Mouse (Mus musculus): ENCODE data around the gene Taar3.

DNA sequence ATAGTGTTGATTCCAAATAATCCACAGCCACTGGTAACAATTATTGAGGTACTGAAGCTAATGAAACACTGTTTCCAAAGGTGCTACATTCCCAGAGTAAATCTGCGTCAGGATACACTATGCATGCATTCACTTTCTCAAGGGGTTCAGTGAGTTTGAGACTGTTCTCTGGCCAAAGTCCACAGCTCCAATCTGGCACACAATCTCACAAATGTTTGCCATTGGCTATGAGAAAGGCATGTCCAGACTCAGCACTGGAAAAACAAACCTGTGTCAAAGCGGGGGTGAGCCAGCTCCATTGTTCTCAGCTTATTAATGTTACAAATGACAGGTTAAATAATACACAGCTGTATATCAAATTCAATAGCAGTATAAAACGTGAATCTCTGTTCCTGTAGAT, 9.7 kb downstream of the Taar3 start:
- no peak for TF ChIP-seq CTCF (IDR thresholded peaks at IDR 0.05; ENCODE audit: insufficient read depth, low read depth, low read length)
- no peak for TF ChIP-seq POLR2A (IDR thresholded peaks at IDR 0.05; ENCODE audit: insufficient read depth, low read depth, low read length)

All from olfactory bulb, adult 2 months (tissue).